Mouse (Mus musculus) cerebellum, postnatal 10 days (tissue): ENCODE results near the gene Skap2.

Experiments
- DNase-seq, 2 experiments: peaks; one replicate each; pipeline ENCODE4 v3.0.0; 2021; ENCODE audit warnings: mixed read lengths in 2 of 2

Gene Skap2

DNA sequence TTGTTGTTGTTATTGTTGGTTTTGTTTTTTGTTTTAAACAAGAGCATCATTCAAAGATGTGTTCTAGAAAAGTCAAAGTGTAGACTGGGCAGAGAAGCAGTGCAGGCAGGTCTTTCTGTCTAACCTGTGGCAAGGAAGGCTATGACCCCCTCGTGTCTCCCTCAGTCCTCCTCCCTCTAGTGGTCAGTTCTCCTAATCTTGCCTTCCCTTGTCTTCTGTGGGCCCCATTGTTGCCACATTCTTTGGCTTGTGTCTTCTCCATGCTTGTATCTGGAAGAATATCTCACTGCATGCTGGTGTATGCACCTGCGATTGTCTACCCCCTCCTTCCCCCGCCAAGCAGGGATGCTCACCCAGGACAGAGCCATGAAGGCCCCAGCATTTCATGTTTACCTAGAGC, 174.2 kb downstream of the Skap2 start:
- DNase-seq = no peak

GRCm38 (mm10) chr6:51833362-51833761, 179.0 kb downstream of the Skap2 start:
- DNase-seq = no peak

- DNase-seq = peak; percentile 67 to 73
These were observed 186.7 kb downstream of the Skap2 start for GRCm38 (mm10) chr6:51825621-51826021.

- no peak for DNase-seq
These were observed 188.1 kb downstream of the Skap2 start for GRCm38 (mm10) chr6:51824136-51824830.

- DNase-seq = peak; percentile 83 to 84
These were observed 190.3 kb downstream of the Skap2 start for GRCm38 (mm10) chr6:51822049-51822448.

GRCm38 (mm10) chr6:51820853-51821252, 191.5 kb downstream of the Skap2 start:
- DNase-seq = peak in 1 of 2 experiments; percentile 34

GRCm38 (mm10) chr6:51816892-51817621, 195.3 kb downstream of the Skap2 start:
- peak; percentile 55 to 67 for DNase-seq

DNA sequence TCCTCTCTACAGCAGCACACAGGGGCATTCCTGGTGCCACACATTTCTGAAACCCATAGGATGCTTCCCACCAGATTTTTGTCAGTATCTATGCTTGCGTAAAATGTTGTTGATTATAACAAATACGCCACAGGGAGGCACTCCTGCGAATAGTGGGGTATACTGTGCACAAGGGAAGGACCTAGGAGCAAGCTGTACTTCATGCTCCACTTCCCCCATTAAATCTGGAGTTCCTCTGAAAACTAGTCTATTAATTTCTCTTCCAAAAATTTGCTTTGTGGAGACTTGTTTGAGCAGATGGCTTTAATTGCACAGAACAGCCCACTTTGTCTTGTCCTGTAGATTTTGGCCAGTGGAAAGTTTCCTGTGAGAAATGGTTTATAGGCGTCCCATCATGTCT, 201.4 kb downstream of the Skap2 start:
- DNase-seq = peak in 1 of 2 experiments; percentile 16

DNA sequence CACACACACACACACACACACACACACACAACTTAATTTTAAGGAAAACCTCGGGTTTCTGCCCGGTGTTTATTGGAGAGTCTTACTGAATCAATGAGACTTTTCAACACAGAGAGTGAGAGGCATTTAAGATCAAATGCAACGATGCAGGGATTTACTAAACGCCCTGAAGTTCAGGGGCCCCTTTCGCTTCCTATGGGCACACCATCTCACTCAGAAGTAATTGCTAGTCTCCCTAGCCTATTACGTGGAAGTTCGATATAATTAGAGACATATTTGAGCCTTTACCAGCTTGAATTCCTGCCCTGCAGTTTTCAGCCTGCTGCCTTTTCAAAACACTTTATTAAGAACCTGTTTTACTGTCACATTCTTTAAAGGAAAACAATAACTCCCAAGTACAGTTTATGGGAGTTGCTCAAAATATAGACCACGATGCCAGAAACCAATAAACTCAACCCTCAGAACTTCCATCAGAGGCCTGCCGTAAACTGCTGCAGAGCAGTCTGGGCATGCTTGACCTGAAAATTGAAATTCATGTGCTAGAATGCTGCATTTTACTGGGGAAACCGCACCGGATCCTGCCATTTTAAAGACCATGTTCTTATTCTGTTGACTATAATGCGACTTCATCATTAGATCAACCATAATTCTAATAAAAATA, 203.1 kb downstream of the Skap2 start:
- DNase-seq = no peak

DNA sequence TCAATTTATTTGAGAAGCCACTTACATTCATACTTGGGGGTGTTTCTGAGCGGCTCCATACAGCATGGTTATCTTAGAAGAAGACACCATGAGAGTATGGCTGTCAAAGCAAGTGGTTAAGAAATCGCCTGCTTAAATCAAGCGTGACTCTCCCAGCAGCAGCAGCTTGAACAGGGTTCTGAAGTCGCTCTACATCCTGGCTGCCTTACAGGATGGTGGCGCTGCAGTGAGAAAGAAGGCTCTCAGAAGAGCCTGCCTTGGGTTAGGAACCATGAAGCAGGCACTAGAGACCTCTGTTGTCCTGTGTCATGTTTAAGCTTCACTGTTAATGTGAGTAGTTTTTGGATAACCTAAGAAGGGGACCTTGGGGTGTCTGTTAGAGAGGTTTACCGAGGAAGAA, 204.3 kb downstream of the Skap2 start:
- no peak for DNase-seq
